Mouse (Mus musculus) gastrocnemius, postnatal 25 days (tissue): ENCODE results near the gene Clcn7. TPM values are rescaled to one million over a fixed set of nuclear protein-coding genes. Genes with fewer than 3 reads are reported as not detected.
"Not testable (repeated sequence)": the region's sequence is repeated elsewhere in the genome, so short reads cannot be mapped to it uniquely, and the experiment has no call there.

Source experiments
- DNase-seq: peaks from one replicate; pipeline ENCODE4 v3.0.0; 2022
- long read RNA-seq, 2 experiments: library from polyadenylated mRNA; stranded (forward); transcript quantifications; one replicate each; pipeline ENCODE4 v2.0.0; 2021
- total RNA-seq, 2 experiments: library from RNA; stranded (reverse); gene quantifications; 1 replicate in 1 of 2; 2 replicates in 1 of 2; pipeline ENCODE4 v1.2.3; 2021

Gene Clcn7
- 10 to 100 TPM; 11.7 to 13.1 TPM for total RNA-seq
- long read RNA-seq, experiment 1, full-length matches to known transcripts, result 2 of 12 reads
- long read RNA-seq, experiment 1, partial matches to known transcripts, result 9 of 12 reads
- long read RNA-seq, experiment 1, other reads (novel, unspliced or antisense), result 1 of 12 reads
- long read RNA-seq, experiment 2, full-length matches to known transcripts, result 3 of 7 reads
- long read RNA-seq, experiment 2, partial matches to known transcripts, result 1 of 7 reads
- long read RNA-seq, experiment 2, other reads (novel, unspliced or antisense), result 3 of 7 reads

- DNase-seq, result peak; percentile 88
Measured at GRCm38 (mm10) chr17:25133275-25133698, at the start of gene Clcn7. TSS of gene Clcn7 (plus strand) at chr17:25133391.

- DNase-seq, result peak; percentile 85
Measured at GRCm38 (mm10) chr17:25083444-25083931, 49.7 kb upstream of the Clcn7 start, which contains the start of gene Tmem204. TSS of gene Tmem204 (minus strand) at chr17:25083591.

GRCm38 (mm10) chr17:25084835-25085385 is 48.3 kb upstream of the Clcn7 start:
- DNase-seq, result peak; percentile 78

- DNase-seq, result no peak
Measured at GRCm38 (mm10) chr17:25086724-25087123, 46.5 kb upstream of the Clcn7 start.

- DNase-seq, result no peak
Measured at GRCm38 (mm10) chr17:25089158-25089557, 44.0 kb upstream of the Clcn7 start.

- DNase-seq, result no peak
Measured at GRCm38 (mm10) chr17:25090450-25090849, 42.7 kb upstream of the Clcn7 start.

GRCm38 (mm10) chr17:25096221-25096620 is 37.0 kb upstream of the Clcn7 start:
- no peak for DNase-seq

GRCm38 (mm10) chr17:25100052-25100451 is 33.1 kb upstream of the Clcn7 start:
- no peak for DNase-seq

GRCm38 (mm10) chr17:25101338-25101737 is 31.9 kb upstream of the Clcn7 start:
- no peak for DNase-seq

GRCm38 (mm10) chr17:25107786-25108185 is 25.4 kb upstream of the Clcn7 start:
- no peak for DNase-seq

- DNase-seq, result no peak
Measured at GRCm38 (mm10) chr17:25109578-25109977, 23.6 kb upstream of the Clcn7 start.

- DNase-seq, result no peak
Measured at GRCm38 (mm10) chr17:25110590-25110989, 22.6 kb upstream of the Clcn7 start.

- no peak for DNase-seq
Measured at GRCm38 (mm10) chr17:25111220-25111619, 22.0 kb upstream of the Clcn7 start.

- DNase-seq, result peak; percentile 66
Measured at GRCm38 (mm10) chr17:25111739-25112422, 21.3 kb upstream of the Clcn7 start.

GRCm38 (mm10) chr17:25112423-25112810 is 20.8 kb upstream of the Clcn7 start:
- no peak for DNase-seq

GRCm38 (mm10) chr17:25114908-25115645 is 18.1 kb upstream of the Clcn7 start:
- DNase-seq, result no peak

GRCm38 (mm10) chr17:25115664-25116432 is 17.3 kb upstream of the Clcn7 start, which contains the start of gene Telo2:
TSS of gene Telo2 (minus strand) at chr17:25115967.
- DNase-seq, result peak; percentile 92

GRCm38 (mm10) chr17:25117263-25117662 is 15.9 kb upstream of the Clcn7 start:
- no peak for DNase-seq

- DNase-seq, result peak; percentile 61
Measured at GRCm38 (mm10) chr17:25120406-25120805, 12.8 kb upstream of the Clcn7 start, which contains the start of gene Ptx4. TSS of gene Ptx4 (plus strand) at chr17:25120760.

GRCm38 (mm10) chr17:25123979-25124378 is 9.2 kb upstream of the Clcn7 start:
- DNase-seq, result no peak

- DNase-seq, result not testable (repeated sequence)
Measured at GRCm38 (mm10) chr17:25125442-25126060, 7.6 kb upstream of the Clcn7 start.
